Mouse (Mus musculus): ENCODE data around the gene Gm49450.

- TF ChIP-seq CTCF (IDR thresholded peaks at IDR 0.05; ENCODE audit: control insufficient read depth, insufficient read depth, insufficient read length) (no peak), USF1 (IDR thresholded peaks at IDR 0.05; ENCODE audit: low read depth) (no peak), CEBPB (IDR thresholded peaks at IDR 0.05; ENCODE audit: low read depth) (no peak)
Observed at GRCm38 (mm10) chr15:98959531-98959930, 6.2 kb upstream of the Gm49450 start.
